Mouse (Mus musculus) gastrocnemius, postnatal 4 days (tissue): ENCODE data around the gene Mttp. TPM values are rescaled to one million over a fixed set of nuclear protein-coding genes. Genes with fewer than 3 reads are reported as not detected.

Experiments
- DNase-seq, 2 experiments: peaks; one replicate each; pipeline ENCODE4 v3.0.0; 2021 to 2022; ENCODE audit warnings: low spot score in 2 of 2, mixed read lengths in 2 of 2
- total RNA-seq, 2 experiments: library from RNA; stranded (reverse); gene quantifications; 2 replicates each; pipeline ENCODE4 v1.2.3; 2021

The Mttp gene
- total RNA-seq, 2 experiments from 2014 or later, result 3.9 to 4.2 TPM

- no peak for DNase-seq
Observed at GRCm38 (mm10) chr3:138058226-138058625, 86.5 kb downstream of the Mttp start.

- DNase-seq, result no peak
Observed at GRCm38 (mm10) chr3:138056976-138057375, 87.8 kb downstream of the Mttp start.

GRCm38 (mm10) chr3:138053969-138054368 lies 90.8 kb downstream of the Mttp start:
- no peak for DNase-seq

GRCm38 (mm10) chr3:138051431-138051830 lies 93.3 kb downstream of the Mttp start:
- DNase-seq, result no peak

- DNase-seq, result no peak
Observed at GRCm38 (mm10) chr3:138050772-138051171, 94.0 kb downstream of the Mttp start.

GRCm38 (mm10) chr3:138049555-138049954 lies 95.2 kb downstream of the Mttp start:
- DNase-seq, result no peak

GRCm38 (mm10) chr3:138043316-138043715 lies 101.5 kb downstream of the Mttp start:
- no peak for DNase-seq

GRCm38 (mm10) chr3:138041591-138042301 lies 103.0 kb downstream of the Mttp start:
- no peak for DNase-seq

GRCm38 (mm10) chr3:138040938-138041337 lies 103.8 kb downstream of the Mttp start:
- no peak for DNase-seq

Other genes starting within 250 kb of the Mttp start
- 10 to 100 TPM; 55.8 to 59.8 TPM for gene Lamtor3, start 226.5 kb downstream of the Mttp start, total RNA-seq
- gene Dapp1, start 163.4 kb downstream of the Mttp start, total RNA-seq, result 1 to 10 TPM; 2.6 to 3.4 TPM
- gene 1110002E22Rik, start 79.9 kb downstream of the Mttp start, total RNA-seq, result 100 to 1,000 TPM; 145 to 167 TPM
- gene Gm5105, start 77.6 kb downstream of the Mttp start, total RNA-seq, result 1 to 10 TPM; 1.7 to 1.9 TPM
- 1 to 10 TPM; 3.5 to 4.9 TPM for gene Trmt10a, start 1.5 kb downstream of the Mttp start, total RNA-seq
- gene 4930579F01Rik, start 48.9 kb upstream of the Mttp start, total RNA-seq, result not detected
- under 1 TPM; 0.47 to 0.52 TPM for gene Adh7, start 72.8 kb upstream of the Mttp start, total RNA-seq
- gene Adh1, start 116.0 kb upstream of the Mttp start, total RNA-seq, result 10 to 100 TPM; 28.8 to 29.3 TPM
- not detected for gene Adh6a, start 168.3 kb upstream of the Mttp start, total RNA-seq
- under 1 TPM; 0.12 to 0.52 TPM for gene Adh6b, start 196.8 kb upstream of the Mttp start, total RNA-seq